Mouse (Mus musculus): Measurements from ENCODE around the gene Pax5. TPM values are rescaled to one million over a fixed set of nuclear protein-coding genes. Genes with fewer than 3 reads are reported as not detected.

The Pax5 gene
- total and polyA plus RNA-seq, 2 experiments from 2014 or later: 3.0 to 46.0 TPM

DNA sequence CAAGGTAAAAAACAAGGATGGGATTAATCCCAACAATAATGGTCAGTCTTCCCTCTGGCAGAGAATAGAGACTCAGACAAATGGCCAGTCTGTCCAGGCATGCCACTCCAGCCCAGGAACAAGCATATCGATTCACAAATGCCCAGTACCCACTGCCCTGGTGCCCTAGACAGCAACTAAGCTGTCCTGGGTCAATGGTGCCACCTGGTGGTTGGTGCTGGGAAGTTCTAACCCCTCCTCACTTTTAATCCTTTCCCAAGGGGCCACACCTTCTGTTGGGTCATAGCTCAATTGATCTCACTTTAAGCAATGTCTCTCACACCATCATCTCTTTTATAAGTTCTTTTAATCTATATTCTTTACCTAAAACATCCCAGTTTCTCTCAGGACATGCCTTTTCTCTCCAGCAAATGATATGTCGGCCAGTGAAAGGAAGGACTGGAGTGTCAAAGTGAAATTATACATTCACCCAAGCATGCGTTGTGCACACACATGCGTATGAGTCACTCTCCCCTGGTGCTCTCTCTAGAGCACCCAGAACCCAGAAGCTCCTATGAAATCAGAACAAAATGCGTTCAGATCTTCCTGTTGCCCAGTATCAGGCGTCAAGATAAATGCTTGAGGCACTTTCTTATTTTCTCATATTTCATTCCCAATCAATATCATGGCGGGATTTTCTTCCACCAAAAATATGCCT, 40.7 kb downstream of the Pax5 start:
- Histone ChIP-seq H3K4me3 (ENCODE audit: low read depth, low read length) (no peak overlapping the region), H3K9ac (replicated peaks; ENCODE audit: low read length, poor library complexity, severe bottlenecking) (no peak overlapping the region), H3K27ac (ENCODE audit: low read depth, low read length) (no peak overlapping the region), H3K9me3 (ENCODE audit: low read length) (0 out of 2 replicates have a peak, but pooled peaks cover 3% of the 10 kb centered on the region), H3K4me1 (ENCODE audit: insufficient read depth, low read length) (peaks cover 2% of the 10 kb centered on the region; the same call in 1 of the 2 replicates), H3K4me2 (ENCODE audit: low read depth, low read length, poor library complexity, severe bottlenecking) (no peak overlapping the region), H3K27me3 (ENCODE audit: insufficient read depth, low read length) (peaks cover 9% of the 10 kb centered on the region; the same call in 1 of the 2 replicates), H3K36me3 (ENCODE audit: insufficient read depth, low read length) (no peaks in the 10 kb centered on the region)
- DNase-seq (ENCODE audit: low spot score) (peak; percentile 13), ATAC-seq (ENCODE audit: low FRiP score) (no peak)
- 88% methylated on average over 7 of the region's 7 CpGs for WGBS
- peak; percentile 68 for TF ChIP-seq CTCF (IDR thresholded peaks at IDR 0.05)

GRCm38 (mm10) chr4:44668574-44668973, 41.7 kb downstream of the Pax5 start:
- ATAC-seq (ENCODE audit: low FRiP score) (no peak), DNase-seq (ENCODE audit: low spot score) (no peak)
- H3K9me3 ChIP-seq (ENCODE audit: low read length): 0 out of 2 replicates have a peak, but pooled peaks cover 3% of the 10 kb centered on the region
- no peak overlapping the region for H3K4me3 ChIP-seq (ENCODE audit: low read depth, low read length)
- no peak overlapping the region for H3K27ac ChIP-seq (ENCODE audit: low read depth, low read length)
- peaks cover 7% of the 10 kb centered on the region; the same call in 1 of the 2 replicates for H3K27me3 ChIP-seq (ENCODE audit: insufficient read depth, low read length)
- peaks cover 5% of the 10 kb centered on the region; the same call in 1 of the 2 replicates for H3K4me1 ChIP-seq (ENCODE audit: insufficient read depth, low read length)
- no peak overlapping the region for H3K4me2 ChIP-seq (ENCODE audit: low read depth, low read length, poor library complexity, severe bottlenecking)
- 71% methylated on average over 6 of the region's 6 CpGs for WGBS
- TF ChIP-seq CTCF (IDR thresholded peaks at IDR 0.05): no peak
- no peaks in the 10 kb centered on the region for H3K36me3 ChIP-seq (ENCODE audit: insufficient read depth, low read length)
- no peak overlapping the region for H3K9ac ChIP-seq (replicated peaks; ENCODE audit: low read length, poor library complexity, severe bottlenecking)

GRCm38 (mm10) chr4:44668172-44668571, 42.1 kb downstream of the Pax5 start:
- Histone ChIP-seq H3K36me3 (ENCODE audit: insufficient read depth, low read length) (no peaks in the 10 kb centered on the region), H3K9me3 (ENCODE audit: low read length) (0 out of 2 replicates have a peak, but pooled peaks cover 3% of the 10 kb centered on the region), H3K4me1 (ENCODE audit: insufficient read depth, low read length) (peaks cover 5% of the 10 kb centered on the region; the same call in 1 of the 2 replicates), H3K27ac (ENCODE audit: low read depth, low read length) (no peak overlapping the region), H3K4me2 (ENCODE audit: low read depth, low read length, poor library complexity, severe bottlenecking) (no peak overlapping the region), H3K4me3 (ENCODE audit: low read depth, low read length) (no peak overlapping the region), H3K9ac (replicated peaks; ENCODE audit: low read length, poor library complexity, severe bottlenecking) (no peak overlapping the region), H3K27me3 (ENCODE audit: insufficient read depth, low read length) (peaks cover 6% of the 10 kb centered on the region; the same call in 1 of the 2 replicates)
- no peak for ATAC-seq (ENCODE audit: low FRiP score)
- DNase-seq (ENCODE audit: low spot score): no peak
- WGBS: 65% methylated on average over 3 of the region's 3 CpGs
- TF ChIP-seq CTCF (IDR thresholded peaks at IDR 0.05): peak; percentile 37

GRCm38 (mm10) chr4:44667369-44667768, 42.9 kb downstream of the Pax5 start:
- TF ChIP-seq CTCF (IDR thresholded peaks at IDR 0.05): no peak
- H3K27me3 ChIP-seq (ENCODE audit: insufficient read depth, low read length): peaks cover 6% of the 10 kb centered on the region; the same call in 1 of the 2 replicates
- no peak overlapping the region for H3K27ac ChIP-seq (ENCODE audit: low read depth, low read length)
- DNase-seq (ENCODE audit: low spot score): no peak
- WGBS: 82% methylated on average over 6 of the region's 6 CpGs
- peaks cover 5% of the 10 kb centered on the region; the same call in 1 of the 2 replicates for H3K4me1 ChIP-seq (ENCODE audit: insufficient read depth, low read length)
- no peaks in the 10 kb centered on the region for H3K36me3 ChIP-seq (ENCODE audit: insufficient read depth, low read length)
- no peak overlapping the region for H3K4me2 ChIP-seq (ENCODE audit: low read depth, low read length, poor library complexity, severe bottlenecking)
- no peak for ATAC-seq (ENCODE audit: low FRiP score)
- H3K9ac ChIP-seq (replicated peaks; ENCODE audit: low read length, poor library complexity, severe bottlenecking): no peak overlapping the region
- H3K9me3 ChIP-seq (ENCODE audit: low read length): 0 out of 2 replicates have a peak, but pooled peaks cover 3% of the 10 kb centered on the region
- no peak overlapping the region for H3K4me3 ChIP-seq (ENCODE audit: low read depth, low read length)

GRCm38 (mm10) chr4:44664767-44665056, 45.6 kb downstream of the Pax5 start:
- no peak for DNase-seq (ENCODE audit: low spot score)
- WGBS: 14% methylated on average over 6 of the region's 6 CpGs
- H3K9ac ChIP-seq (replicated peaks; ENCODE audit: low read length, poor library complexity, severe bottlenecking): peak overlapping the region; percentile 64

More at GRCm38 (mm10) chr4:44664767-44665056, 45.6 kb downstream of the Pax5 start:
- H3K36me3 ChIP-seq (ENCODE audit: insufficient read depth, low read length): no peaks in the 10 kb centered on the region
- no peak for ATAC-seq (ENCODE audit: low FRiP score)
- peaks cover 14% of the 10 kb centered on the region; the same call in 1 of the 2 replicates for H3K27me3 ChIP-seq (ENCODE audit: insufficient read depth, low read length)
- no peak for TF ChIP-seq CTCF (IDR thresholded peaks at IDR 0.05)
- H3K9me3 ChIP-seq (ENCODE audit: low read length): 0 out of 2 replicates have a peak, but pooled peaks cover 3% of the 10 kb centered on the region
- H3K4me3 ChIP-seq (ENCODE audit: low read depth, low read length): peak overlapping the region; percentile 55
- H3K27ac ChIP-seq (ENCODE audit: low read depth, low read length): peak overlapping the region; percentile 32; the same call in 1 of the 2 replicates
- H3K4me1 ChIP-seq (ENCODE audit: insufficient read depth, low read length): peaks cover 5% of the 10 kb centered on the region; the same call in 1 of the 2 replicates
- peak overlapping the region; percentile 90 for H3K4me2 ChIP-seq (ENCODE audit: low read depth, low read length, poor library complexity, severe bottlenecking)

All from midbrain, postnatal 0 days (tissue).